Mouse (Mus musculus): ENCODE measurements around the gene Il11ra1.

GRCm38 (mm10) chr4:41738256-41738603 is 38.4 kb downstream of the Il11ra1 start:
- TF ChIP-seq POLR2A (IDR thresholded peaks at IDR 0.05; ENCODE audit: borderline replicate concordance, insufficient read depth, low read length), result no peak
- no peak for TF ChIP-seq CTCF (IDR thresholded peaks at IDR 0.05; ENCODE audit: borderline replicate concordance, insufficient read depth, low read depth, low read length)
